Mouse (Mus musculus): ENCODE data around the gene 2810459M11Rik. TPM values are rescaled to one million over a fixed set of nuclear protein-coding genes. Genes with fewer than 3 reads are reported as not detected.

The 2810459M11Rik gene
- polyA plus RNA-seq, 1 experiment: 0.78 TPM

- no peak for DNase-seq (ENCODE audit: low spot score)
Measured at GRCm38 (mm10) chr1:86053198-86053921, 7.7 kb downstream of the 2810459M11Rik start.

GRCm38 (mm10) chr1:86054943-86055342 is 9.3 kb downstream of the 2810459M11Rik start:
- DNase-seq (ENCODE audit: low spot score): no peak

- no peak for DNase-seq (ENCODE audit: low spot score)
Measured at GRCm38 (mm10) chr1:86056284-86056683, 10.6 kb downstream of the 2810459M11Rik start.

DNA sequence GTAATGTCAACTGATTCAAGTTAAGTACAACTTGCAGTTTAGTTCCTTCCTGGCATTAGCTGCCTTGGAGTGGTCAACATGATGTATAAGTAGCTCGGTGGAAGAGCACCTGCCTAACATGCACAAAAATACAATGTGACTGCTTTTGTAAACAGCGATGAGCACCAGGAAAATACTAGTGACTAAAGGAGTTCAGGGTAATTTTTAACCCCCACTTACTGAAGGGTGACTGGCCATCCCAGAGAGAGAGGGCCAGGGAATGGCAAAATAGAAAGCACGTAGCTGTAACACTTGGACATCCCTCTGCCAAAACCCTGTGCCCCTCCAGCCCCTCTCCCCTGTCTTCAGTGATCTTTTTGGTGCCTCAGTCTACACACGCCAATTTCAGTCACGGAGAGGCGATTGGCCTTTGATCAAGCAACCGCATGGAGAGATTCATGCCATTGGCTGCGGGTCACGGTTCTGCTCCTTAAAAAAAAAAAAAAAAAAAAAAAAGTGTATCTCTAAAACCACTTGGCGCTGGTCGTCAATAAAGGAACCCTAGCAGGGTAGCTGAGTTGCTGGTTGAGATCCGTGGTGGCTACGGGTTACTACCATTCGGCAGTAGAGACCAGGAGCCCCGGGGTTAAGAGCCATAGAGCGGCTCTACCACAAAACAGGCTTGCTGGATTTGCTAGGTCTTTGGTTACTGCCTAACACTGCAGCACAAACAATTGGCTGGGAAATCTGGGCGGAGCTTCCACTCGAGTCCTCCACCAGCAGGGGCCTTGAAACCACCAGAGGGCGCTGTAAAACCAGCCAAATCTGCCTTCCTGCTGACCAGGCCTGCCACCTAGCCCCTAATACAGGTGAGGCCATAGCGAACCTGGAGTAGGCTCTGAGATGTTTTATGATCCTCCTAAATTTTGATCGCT is 13.4 kb downstream of the 2810459M11Rik start:
- DNase-seq (ENCODE audit: low spot score): peak; percentile 67

GRCm38 (mm10) chr1:86062523-86062922 is 16.9 kb downstream of the 2810459M11Rik start:
- no peak for DNase-seq (ENCODE audit: low spot score)

DNA sequence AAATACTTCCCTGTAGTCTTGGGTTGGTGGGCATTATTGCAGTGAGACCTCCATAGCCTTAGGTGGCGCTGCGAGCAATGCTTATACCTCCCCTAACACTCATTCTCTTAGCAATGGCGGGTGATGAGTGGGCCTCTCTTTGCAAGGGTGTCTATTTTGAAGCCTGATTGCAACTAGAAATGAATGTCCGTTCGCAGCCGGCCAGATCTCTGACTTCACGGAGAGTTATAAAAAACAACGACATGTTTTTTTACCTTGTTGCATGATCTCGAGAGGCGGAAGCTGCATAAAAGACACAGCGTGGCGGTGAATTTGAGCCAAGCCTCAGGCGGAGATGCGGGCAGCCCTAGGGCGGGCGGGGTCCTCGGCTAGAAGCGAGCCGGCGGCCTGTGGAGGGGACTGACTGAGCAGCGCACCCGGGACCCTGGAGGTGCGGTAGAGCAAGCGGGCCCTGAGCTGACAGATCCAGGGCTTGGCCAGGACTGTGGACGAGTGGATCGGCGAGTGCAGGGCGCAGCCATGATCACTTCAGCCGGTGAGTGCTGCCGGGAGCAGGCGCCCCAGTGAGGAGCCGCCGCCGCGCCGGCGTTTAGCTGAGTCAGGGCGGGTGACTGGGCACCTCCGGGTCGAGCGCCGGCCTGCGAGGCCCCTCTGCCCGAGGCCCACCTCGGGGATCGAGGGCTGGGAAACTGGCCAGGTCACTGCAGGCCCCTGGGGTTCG is 18.8 kb downstream of the 2810459M11Rik start, which contains the start of gene Psmd1:
Gene Psmd1 (plus strand): TSS at position 117 of the 721 bp plus-strand sequence.
- DNase-seq (ENCODE audit: low spot score): peak; percentile 83

GRCm38 (mm10) chr1:86076565-86076964 is 30.9 kb downstream of the 2810459M11Rik start:
- DNase-seq (ENCODE audit: low spot score): no peak

GRCm38 (mm10) chr1:86094413-86094812 is 48.8 kb downstream of the 2810459M11Rik start:
- no peak for DNase-seq (ENCODE audit: low spot score)

DNA sequence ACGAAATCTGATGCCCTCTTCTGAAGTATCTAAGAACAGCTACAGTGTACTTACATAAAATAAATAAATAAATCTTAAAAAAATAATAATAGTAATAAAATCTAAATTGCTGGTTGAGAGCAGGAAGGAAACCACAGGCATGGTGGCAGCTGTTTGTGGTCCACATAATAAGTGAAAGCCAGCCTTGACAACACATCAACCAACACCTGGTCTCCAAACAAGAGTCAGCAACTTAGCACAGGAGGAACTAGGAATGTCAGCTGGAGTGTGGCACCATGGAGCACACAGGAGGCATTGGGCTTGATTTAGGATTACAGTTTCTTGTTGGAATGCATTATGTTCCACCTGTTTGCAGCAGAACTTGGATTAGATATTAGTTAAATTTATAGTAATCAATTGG is 59.4 kb downstream of the 2810459M11Rik start:
- no peak for DNase-seq (ENCODE audit: low spot score)

Other genes with a start within 250 kb of the 2810459M11Rik start
- 160 and 190 TPM in 2 replicates for gene Itm2c, start 151.6 kb upstream of the 2810459M11Rik start, polyA plus RNA-seq (2012; rRNA removed)
- gene 4933407L21Rik, start 117.4 kb upstream of the 2810459M11Rik start, polyA plus RNA-seq (2012; rRNA removed): 0.08 and 0.41 TPM in 2 replicates
- gene Gpr55, start 84.9 kb upstream of the 2810459M11Rik start, polyA plus RNA-seq (2012; rRNA removed): 0.06 and 0.08 TPM in 2 replicates
- gene Spata3, start 29.0 kb upstream of the 2810459M11Rik start, polyA plus RNA-seq (2012; rRNA removed): not detected in 2 replicates
- 62.3 and 71.6 TPM in 2 replicates for gene Psmd1, start 18.5 kb downstream of the 2810459M11Rik start, polyA plus RNA-seq (2012; rRNA removed)
- 0.22 and 0.40 TPM in 2 replicates for gene Htr2b, start 66.1 kb downstream of the 2810459M11Rik start, polyA plus RNA-seq (2012; rRNA removed)
- 0.35 and 0.44 TPM in 2 replicates for gene Gm21972, start 87.8 kb downstream of the 2810459M11Rik start, polyA plus RNA-seq (2012; rRNA removed)
- gene Armc9, start 108.9 kb downstream of the 2810459M11Rik start, polyA plus RNA-seq (2012; rRNA removed): 8.2 and 9.0 TPM in 2 replicates